Mouse (Mus musculus) erythroblast, embryonic 14.5 days (primary cell): ENCODE measurements at regions not wholly inside any gene's neighbourhood (a gene's known extent, or its start where the extent isn't known, plus 50 kb on each side); places are given as distances from the start of the nearest gene placed in this dataset.

Source experiments
- H3K27me3 ChIP-seq: 2 replicates; pipeline ENCODE4 v1.6.1; 2012; ENCODE audit warnings: inconsistent platforms; ENCODE audit not compliant: control insufficient read depth
- H3K36me3 ChIP-seq: 2 replicates; pipeline ENCODE4 v1.6.1; 2012; ENCODE audit warnings: mild to moderate bottlenecking, inconsistent platforms; ENCODE audit not compliant: control insufficient read depth
- H3K4me1 ChIP-seq: 2 replicates; pipeline ENCODE4 v1.6.1; 2012; ENCODE audit warnings: inconsistent platforms; ENCODE audit not compliant: control insufficient read depth
- H3K4me3 ChIP-seq: replicated peaks from 2 replicates; pipeline ENCODE3; 2012; ENCODE audit warnings: moderate library complexity, mild to moderate bottlenecking, inconsistent platforms
- H3K9me3 ChIP-seq: 2 replicates; pipeline ENCODE4 v1.6.1; 2012; ENCODE audit warnings: low read length, inconsistent platforms, mixed read lengths; ENCODE audit not compliant: control insufficient read depth
- GATA1 ChIP-seq: IDR thresholded peaks from 2 replicates; pipeline ENCODE4 v1.6.1; 2012; ENCODE audit warnings: low read length, inconsistent platforms, mixed read lengths
- TAL1 ChIP-seq: IDR thresholded peaks from 3 replicates; pipeline ENCODE4 v1.6.1; 2012; ENCODE audit warnings: low read length, inconsistent platforms, mixed read lengths

DNA sequence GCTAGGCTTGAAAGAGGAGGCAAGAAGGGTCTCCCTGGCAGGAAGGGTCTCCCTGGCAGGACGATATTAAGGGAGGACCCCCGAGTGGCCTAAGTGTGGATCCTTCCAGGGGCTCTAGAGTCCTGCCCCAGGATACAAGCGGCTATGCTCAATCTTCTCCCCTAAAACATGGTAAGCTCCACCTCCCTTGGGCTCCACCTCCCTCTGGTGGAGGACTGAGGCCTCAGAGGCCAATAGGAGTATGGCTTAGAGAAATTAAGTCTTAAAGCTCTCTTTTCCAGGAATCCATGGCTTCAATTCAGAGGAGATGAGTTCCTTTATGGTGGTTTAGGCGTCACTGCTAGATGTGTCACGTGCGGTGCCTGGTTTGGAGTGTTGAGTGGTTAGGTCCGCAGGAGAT is 291.7 kb upstream of the Eif4g2 start:
- H3K4me1 ChIP-seq: no peaks in the 10 kb centered on the region
- no peaks in the 10 kb centered on the region for H3K36me3 ChIP-seq
- no peak for TF ChIP-seq GATA1
- TF ChIP-seq TAL1: no peak
- H3K27me3 ChIP-seq: no peaks in the 10 kb centered on the region
- no peaks in the 10 kb centered on the region for H3K9me3 ChIP-seq
- H3K4me3 ChIP-seq: no peak overlapping the region

DNA sequence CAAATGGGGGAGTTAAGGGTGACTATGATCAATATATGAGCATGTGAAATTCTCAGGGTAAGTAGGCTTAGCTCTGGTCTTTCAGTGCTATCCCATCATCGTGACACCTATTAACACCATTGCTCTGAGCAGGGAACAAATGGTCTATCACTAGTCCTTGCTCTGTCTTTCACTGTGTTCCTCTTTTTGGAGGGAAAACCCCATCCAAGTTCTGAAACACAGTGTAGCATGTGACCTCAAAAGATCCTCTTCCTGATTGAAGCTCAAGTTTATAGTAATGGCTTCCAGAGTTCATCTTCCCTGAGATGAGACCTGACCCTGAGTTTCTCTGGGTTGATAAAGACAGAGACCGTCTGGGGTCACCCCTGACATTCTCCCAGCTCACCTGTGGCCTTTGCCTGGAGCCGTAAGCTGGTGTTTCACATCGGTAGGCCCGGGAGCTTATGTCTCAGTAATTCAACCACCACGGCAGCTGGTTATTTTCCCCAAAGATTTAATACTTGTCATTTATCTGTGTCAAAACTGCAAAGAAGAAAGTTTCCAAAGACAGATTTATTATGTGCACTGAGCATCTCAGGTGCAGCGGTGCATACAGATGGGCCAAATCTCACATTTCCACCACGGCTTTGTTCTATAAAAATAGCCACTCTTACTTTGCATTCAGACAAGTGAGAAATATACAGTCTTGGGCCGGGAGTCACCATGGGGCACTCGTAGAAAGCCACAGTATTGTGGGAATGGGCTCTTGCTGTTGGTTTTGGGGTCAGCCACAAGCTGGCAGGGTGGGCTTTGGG is 290.7 kb upstream of the Eif4g2 start:
- no peaks in the 10 kb centered on the region for H3K36me3 ChIP-seq

DNA sequence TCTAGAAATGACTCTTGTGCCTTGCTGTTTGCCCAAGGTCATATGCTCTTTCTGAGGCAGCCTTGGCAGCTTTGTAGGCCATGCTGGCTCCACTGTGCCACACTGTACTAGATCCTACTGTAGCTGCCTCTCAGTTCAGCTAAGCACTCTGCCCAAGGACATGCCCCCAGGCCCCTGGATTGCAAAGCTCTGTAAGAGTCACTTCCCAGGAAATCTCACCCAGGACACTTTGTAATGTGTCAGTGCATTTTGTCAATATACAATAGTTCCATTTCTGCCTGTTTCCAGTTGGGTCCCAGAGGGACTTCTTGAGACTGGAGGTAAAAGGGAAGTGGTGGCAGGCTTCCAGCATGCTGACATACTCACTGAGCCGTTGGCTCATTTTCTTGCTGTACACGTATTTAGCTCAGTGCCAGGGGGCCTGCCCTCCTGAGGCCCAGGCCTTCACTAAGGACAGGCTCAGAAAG is 287.6 kb upstream of the Eif4g2 start:
- Histone ChIP-seq H3K9me3 (no peaks in the 10 kb centered on the region), H3K27me3 (no peaks in the 10 kb centered on the region), H3K4me1 (no peaks in the 10 kb centered on the region), H3K4me3 (no peak overlapping the region), H3K36me3 (no peaks in the 10 kb centered on the region)
- TF ChIP-seq TAL1: no peak

More for the DNA sequence above, 290.7 kb upstream of the Eif4g2 start:
- no peak overlapping the region for H3K4me3 ChIP-seq
- no peaks in the 10 kb centered on the region for H3K4me1 ChIP-seq
- no peak for TF ChIP-seq GATA1
- TF ChIP-seq TAL1: no peak
- H3K27me3 ChIP-seq: no peaks in the 10 kb centered on the region
- no peaks in the 10 kb centered on the region for H3K9me3 ChIP-seq

DNA sequence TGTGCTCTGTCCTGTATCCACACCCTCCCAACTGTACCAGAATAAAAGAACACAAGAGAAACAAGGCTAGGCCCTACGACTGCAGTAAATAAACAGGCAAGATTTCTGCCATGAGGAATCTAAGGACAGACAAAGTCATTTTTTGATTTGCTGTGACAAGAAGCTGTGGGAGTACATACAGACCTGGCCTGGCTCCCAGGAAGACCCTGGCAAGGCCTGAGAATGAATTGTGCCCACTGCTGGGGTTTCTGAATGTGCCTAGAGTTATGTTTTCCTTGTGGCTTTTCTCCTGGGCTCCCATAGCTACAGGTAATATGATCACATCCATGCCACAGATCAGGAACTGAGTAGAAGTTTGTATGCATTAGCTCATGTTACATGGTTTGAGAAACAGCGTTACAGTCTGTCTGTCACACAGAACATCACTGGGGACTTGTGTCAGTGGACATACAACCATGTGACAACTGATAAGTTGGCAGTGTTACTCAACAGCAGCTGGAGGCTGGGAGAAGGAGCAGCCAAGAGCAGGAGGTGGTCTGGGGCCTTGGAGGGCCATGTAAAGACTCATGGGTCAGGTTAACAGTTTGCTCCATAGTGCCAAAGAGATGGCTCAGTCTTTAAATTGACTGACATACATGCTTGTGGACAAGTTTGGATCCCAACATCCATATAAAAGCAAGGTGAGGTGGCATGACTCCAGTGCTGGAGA is 285.6 kb upstream of the Eif4g2 start:
- Histone ChIP-seq H3K4me1 (no peaks in the 10 kb centered on the region), H3K9me3 (no peaks in the 10 kb centered on the region), H3K4me3 (no peak overlapping the region), H3K36me3 (no peaks in the 10 kb centered on the region), H3K27me3 (no peaks in the 10 kb centered on the region)
- no peak for TF ChIP-seq GATA1
- no peak for TF ChIP-seq TAL1

DNA sequence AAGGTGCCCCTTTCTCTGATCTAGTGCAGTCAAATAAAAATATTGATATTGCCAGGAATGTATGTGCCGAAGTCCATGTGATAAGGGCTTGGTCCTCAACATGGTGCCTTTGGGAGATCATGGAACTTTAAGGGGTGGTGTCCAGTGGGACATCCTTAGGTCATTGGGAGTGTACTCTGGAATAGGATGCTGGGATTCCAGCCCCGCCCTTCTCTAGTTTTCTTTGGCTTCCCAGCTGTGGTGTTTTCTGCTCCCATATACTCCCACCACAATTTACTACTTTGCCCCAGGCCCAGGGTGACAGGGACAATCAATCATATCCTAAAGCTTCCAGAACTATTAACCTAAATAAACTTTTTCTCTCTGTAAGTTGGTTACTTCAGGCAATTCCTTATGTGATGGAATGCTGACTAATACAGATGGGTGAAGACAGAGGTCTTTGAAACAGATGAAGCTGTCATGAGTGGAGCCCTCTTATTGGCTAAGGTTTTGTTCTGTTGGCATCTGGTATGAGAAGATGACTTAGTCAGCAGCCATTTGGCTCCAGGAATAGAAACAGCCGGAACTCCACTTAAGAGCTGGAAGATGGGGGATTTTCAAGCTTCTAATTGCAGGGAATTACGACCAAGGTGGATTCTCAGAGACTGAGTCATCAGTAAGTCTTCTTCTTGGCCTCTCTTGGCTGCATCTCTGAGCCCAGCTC is 284.3 kb upstream of the Eif4g2 start:
- TF ChIP-seq GATA1: no peak
- Histone ChIP-seq H3K4me3 (no peak overlapping the region), H3K27me3 (no peaks in the 10 kb centered on the region), H3K4me1 (no peaks in the 10 kb centered on the region), H3K9me3 (no peaks in the 10 kb centered on the region), H3K36me3 (no peaks in the 10 kb centered on the region)

DNA sequence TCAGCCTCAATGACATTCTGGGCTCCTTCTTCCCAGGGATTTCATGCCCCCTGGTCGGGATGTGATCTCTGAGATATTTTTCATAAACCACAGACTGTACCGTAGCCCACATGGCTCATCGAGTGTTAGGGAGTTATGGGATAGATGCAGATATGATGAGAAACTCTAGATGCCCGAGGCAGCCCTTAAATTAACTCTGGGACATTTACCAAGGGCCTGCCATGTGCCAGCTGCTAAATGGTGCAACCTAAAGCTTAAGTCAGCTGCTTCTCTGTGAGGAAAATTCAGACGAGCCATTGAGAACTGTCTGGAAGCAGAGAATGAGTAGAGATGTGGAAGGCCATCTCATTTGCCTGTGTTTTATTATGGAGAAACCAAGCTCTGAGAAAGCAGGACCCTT is 282.6 kb upstream of the Eif4g2 start:
- Histone ChIP-seq H3K27me3 (no peaks in the 10 kb centered on the region), H3K4me3 (no peak overlapping the region), H3K36me3 (no peaks in the 10 kb centered on the region), H3K9me3 (no peaks in the 10 kb centered on the region), H3K4me1 (no peaks in the 10 kb centered on the region)
- TF ChIP-seq GATA1: no peak
- TF ChIP-seq TAL1: no peak

DNA sequence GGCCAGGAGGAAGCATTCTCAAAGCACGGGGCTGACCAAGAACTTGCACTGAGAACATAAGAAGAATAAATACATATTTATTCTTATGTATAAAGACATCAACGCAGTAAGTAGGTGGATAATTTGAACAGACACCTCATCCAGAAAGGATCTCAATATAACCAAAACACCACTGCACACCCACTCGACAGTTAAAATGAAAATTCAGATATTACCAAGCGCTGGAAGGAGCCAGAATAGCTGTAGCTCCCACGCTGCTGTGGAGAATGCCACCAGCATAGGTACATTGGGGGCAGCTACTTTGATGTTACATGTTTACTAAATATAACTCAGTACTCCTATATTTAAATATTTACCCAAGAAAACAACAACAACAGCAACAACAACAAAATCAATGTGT is 280.4 kb upstream of the Eif4g2 start:
- H3K4me3 ChIP-seq: no peak overlapping the region
- no peaks in the 10 kb centered on the region for H3K27me3 ChIP-seq
- no peak for TF ChIP-seq GATA1
- no peak for TF ChIP-seq TAL1
- H3K9me3 ChIP-seq: no peaks in the 10 kb centered on the region
- H3K4me1 ChIP-seq: no peaks in the 10 kb centered on the region
- H3K36me3 ChIP-seq: no peaks in the 10 kb centered on the region

DNA sequence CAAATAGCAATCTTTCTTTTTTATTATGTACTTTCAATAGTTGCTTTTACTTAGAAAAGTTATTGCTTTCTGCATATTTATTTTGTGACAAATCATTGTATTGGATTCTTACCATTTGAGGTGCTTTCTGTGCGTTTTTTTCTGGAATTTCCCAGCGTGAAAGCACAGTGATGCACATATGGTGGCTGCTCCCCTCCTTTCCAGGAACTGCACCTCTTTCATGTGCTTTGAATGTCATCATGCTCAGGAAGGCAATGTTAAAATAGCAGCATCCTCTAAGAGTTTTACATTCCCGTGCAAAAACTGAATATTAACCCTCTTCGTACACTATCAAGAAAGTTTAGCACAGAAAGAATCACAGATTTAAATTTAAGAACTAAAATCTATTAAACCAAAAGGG is 279.8 kb upstream of the Eif4g2 start:
- no peak overlapping the region for H3K4me3 ChIP-seq
- no peaks in the 10 kb centered on the region for H3K4me1 ChIP-seq
- TF ChIP-seq GATA1 (no peak), TAL1 (no peak)
- H3K9me3 ChIP-seq: no peaks in the 10 kb centered on the region
- no peaks in the 10 kb centered on the region for H3K27me3 ChIP-seq
- no peaks in the 10 kb centered on the region for H3K36me3 ChIP-seq

DNA sequence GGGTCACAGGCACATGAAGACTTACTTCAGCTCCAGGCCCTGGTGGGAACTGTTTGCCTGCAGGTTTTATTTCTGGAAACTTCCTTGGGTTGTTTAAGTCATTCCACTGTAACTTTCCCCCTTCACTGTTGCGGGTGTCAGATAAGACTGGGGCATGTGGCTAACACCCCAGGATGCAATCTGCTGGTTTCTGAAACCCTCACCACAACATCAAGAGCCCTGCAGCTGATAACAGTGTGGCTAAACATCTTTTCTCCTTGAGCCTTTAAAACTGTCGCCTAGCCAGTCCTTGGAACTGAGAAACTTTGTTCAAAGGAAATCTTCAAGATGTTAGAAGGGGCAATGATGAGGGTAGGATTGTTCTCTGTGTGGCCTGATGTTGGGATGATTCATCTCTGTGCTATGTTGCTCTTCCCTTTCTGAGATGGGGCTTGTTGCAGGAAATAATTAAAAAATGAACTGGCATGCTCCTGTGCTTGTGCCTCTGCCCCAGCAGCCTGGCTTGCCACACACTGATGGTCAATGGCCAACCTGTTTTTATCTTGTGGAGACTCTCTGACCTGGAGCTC is 272.3 kb upstream of the Eif4g2 start:
- Histone ChIP-seq H3K27me3 (no peaks in the 10 kb centered on the region), H3K9me3 (no peaks in the 10 kb centered on the region), H3K4me3 (no peak overlapping the region), H3K36me3 (no peaks in the 10 kb centered on the region), H3K4me1 (no peaks in the 10 kb centered on the region)
- TF ChIP-seq TAL1: no peak
- TF ChIP-seq GATA1: no peak
